Mouse (Mus musculus) kidney, postnatal 4 days (tissue): ENCODE results near the gene Phlda2.

ENCODE experiments used
- DNase-seq, 2 experiments: peaks; one replicate each; pipeline ENCODE4 v3.0.0; 2021; ENCODE audit warnings: mixed read lengths in 2 of 2

The Phlda2 gene

DNA sequence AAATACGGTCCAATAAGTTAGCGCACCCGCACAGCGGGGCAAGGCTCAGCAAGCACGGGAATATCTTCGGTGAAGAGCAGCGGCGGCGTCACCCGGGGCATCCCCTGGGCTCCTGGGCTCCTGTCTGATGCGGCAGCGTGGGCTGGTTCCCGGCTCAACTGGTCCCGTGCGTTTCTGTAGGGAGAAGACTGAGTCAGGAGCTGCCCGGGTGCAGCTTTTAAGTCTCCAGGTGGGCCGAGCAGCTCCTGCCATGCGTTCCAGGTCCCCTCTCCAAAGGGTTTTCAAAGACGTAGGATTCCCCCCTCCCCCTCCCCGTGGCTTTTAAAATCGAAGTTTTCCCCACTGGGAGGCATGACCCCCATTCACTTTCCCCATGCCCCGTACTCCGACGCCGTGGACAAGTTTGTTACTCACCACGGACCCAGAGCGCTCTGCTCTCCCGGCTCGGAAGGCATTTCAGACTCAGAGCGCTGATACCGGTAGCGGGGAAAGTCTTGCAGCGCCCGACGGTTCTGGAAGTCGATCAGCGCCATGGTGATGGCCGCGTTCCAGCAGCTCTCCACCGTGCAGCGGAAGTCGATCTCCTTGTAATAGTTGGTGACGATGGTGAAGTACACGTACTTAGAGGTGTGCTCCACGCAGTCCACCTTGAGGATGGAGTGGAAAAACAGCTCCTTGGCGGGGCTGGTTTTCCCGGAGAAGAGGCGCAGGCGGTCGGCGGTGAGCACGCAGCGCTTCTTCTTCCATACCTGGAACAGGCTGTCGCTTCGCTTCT, 1.1 kb downstream of the Phlda2 start:
- DNase-seq, result peak; percentile 72 to 75

DNA sequence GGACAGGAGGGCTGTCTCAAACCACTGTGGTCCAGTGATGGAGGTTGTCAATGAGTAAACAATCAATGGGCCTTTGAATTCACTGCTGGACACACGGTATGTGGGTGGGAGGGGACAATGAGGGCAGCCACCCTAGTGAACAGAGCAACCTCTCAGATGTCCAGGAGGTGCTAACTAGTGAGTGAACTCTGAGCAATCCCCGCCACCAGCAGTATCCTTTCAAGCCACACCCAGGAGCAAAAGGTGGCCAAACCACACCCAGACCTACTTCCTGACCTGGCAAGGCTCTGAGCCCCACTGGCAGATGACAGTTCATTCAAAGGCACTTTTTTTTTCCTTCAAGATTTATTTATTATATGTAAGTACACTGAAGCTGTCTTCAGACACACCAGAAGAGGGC, 2.0 kb downstream of the Phlda2 start:
- DNase-seq, result peak; percentile 26 to 50

DNA sequence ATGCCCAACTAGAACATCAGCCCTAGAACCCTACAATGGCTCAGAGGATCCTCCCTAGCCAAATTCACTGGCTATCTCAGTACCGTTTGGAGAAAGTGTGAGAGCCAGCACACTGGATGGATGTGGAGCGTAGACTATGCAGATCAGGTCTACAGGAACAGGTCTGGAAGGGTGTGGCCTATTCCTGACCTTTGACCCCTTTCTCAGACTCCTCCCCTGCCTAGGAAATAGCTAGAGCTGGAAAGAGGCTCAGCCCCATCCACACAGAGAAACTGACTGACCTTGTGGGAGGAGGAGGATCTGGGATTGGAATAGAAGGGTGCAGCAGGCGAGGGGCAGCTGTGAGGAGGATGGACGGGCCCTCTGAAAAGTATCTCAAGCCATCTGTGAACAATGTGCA, 4.4 kb downstream of the Phlda2 start:
- DNase-seq, result no peak

DNA sequence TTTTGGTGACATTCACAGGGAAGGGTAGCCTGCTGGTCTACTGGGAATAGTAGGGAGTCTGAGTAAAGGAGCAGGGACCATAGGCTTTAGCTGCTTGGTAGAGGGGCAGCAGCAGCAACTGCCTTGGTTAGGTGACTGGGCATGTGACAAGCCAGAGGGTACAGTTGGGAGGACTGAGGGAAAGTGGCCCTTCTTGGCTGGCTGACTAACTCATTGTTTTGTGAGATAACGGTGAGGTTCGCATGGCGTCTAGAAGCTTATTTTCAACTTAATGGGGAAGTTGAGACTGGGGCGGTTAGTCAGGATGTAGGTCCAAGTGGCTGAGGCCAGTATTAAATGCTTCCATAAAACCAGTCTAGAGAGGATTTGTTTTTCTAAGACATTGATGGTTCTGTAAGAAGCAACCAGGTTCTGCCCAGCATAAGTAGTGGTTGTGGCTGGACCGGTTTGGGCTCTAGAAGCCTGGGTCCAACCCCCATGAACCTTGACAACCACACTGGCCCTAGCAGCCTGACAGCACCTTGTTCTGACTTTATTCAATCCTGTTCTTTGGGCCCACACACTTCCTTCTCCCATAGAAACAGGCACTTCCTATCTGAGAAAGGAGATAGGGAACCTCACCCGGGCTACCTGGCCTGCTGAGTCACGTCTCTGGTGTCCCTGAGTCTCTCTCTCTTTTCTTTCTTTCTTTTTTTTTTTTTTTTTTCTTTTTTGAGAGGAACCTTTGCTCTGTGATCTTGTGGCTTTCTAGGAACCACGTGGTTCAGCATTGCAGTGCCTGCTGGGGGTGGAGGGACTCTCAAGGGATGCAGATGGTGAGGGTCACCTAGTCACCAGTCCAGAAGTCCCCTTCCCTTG, 7.6 kb downstream of the Phlda2 start:
- DNase-seq, result no peak

DNA sequence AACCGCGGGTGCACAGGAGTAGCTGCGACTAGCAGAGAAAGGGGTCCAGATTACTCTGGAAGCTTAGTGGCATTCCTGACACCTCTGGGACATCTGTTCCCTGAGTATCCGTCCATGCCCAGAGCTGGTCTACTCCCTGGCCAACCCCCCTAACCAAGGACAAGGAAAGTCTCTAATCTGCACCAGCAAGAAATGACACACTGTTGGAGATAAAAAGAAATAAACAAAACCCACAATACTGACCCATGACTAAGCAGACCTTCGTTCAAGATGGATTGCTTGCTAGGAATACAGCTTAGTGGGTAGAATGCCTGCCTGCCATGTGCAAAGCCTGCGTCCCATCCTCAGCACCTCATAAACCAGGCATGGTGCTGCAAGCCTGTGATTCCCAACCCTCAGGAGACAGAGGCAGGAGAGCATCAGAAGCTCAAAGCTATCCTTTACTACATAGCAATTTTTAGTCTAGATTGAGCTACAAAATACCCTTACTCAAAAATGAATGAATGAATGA, 9.3 kb downstream of the Phlda2 start:
- no peak for DNase-seq

DNA sequence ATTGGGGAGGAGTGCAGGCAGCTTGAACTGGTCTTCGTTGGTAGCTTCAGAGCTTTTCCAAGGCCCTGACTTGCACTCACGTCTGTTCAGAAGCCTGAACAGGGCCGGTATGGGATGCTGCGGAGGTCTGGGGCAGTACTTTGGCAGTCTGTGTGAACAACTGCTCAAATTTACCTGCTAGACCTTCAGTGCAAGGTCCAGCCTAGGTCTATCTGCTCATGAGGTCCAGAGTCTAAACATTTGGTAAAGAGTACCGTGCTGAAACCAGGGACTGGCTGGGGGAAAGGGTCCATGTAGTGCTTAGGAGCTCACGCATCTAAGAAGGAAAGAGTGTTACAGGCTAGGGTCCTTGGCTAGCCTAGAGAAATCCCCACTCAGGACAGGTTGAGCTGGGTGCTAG, 13.2 kb downstream of the Phlda2 start:
- DNase-seq, result no peak

DNA sequence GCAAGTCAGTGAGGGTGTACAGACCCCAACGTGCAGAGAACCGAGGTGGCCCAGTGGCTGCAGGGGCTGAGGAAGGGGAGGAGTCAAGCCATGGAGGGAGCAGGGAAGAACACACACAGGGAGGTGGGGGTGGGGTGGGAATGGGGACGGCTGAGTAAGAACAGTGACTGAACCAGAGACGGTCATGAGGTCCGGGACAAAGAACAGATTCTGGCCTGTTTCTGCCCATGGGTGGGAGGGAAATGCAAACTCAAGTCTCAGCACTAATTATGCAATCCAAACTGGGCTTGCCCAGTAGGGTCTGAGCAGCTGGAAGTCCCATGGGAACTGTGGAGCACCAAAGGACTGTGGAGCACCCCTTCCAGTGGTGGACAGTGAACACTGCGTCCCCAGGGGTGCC, 20.4 kb downstream of the Phlda2 start:
- DNase-seq, result no peak

DNA sequence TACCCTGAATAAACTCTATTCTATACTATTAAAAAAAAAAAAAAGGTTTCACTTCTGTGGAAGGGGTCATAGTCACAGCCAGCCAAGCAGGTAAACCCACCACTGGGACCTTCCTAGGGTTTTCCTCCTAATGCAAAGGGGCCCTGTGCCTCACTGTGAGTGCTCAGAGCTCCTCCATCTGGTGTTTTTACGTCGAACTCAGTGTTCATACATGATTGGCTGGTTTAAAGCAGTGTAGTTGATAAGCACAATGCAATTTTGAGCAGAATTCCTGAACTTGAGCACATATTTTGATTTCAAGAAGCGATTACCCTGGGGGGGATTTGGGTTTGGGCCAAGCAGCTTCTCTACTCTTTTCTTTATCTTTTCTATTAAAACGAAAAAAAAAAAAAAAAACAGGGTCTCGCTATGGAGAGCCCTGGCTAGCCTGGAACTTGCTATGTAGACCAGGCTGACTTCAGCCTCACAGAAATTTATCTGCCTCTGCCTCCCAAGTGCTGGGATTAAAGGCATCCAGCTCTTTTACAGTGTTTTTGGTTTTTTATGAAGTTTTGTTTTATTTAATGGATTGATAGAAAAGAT, 21.1 kb downstream of the Phlda2 start:
- DNase-seq, result no peak

DNA sequence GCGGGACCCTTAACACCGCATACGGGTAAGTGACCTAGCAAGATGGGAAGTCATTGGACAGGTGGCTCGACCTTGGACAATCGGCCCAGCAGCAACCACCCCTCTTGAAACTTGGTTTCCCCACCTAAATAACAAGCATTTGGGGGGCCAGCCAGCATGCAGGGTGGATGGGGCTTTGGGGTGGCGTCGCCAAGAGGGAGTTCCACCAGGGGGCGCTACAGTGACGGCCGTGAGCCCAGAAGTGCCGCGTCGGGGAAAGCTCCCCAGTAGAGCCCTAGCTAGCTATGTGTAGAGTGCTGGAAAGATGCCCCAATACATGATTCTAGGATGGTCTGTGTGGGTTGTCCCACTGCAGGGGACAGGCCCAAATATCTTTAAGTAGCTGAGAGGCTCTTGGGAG, 22.5 kb downstream of the Phlda2 start:
- peak; percentile 83 to 84 for DNase-seq

DNA sequence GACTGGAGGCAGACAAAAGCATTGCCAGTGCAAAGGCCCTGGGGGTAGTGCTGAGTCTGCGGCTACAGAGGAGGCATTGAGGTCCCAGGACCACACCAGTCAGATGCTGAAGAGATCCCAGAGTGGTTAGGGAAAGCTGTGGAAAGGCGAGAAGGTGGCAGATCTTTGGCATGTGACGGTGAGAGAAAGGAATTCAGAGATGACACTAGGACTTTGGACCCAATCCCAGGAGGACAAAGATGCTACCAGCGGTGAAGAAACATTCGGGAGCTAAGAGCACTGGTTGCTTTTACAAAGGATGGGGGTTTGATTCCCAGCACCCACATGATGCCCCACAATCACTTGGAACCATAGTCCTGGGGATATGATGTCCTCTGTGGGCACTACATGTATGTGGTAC, 25.1 kb downstream of the Phlda2 start:
- no peak for DNase-seq

DNA sequence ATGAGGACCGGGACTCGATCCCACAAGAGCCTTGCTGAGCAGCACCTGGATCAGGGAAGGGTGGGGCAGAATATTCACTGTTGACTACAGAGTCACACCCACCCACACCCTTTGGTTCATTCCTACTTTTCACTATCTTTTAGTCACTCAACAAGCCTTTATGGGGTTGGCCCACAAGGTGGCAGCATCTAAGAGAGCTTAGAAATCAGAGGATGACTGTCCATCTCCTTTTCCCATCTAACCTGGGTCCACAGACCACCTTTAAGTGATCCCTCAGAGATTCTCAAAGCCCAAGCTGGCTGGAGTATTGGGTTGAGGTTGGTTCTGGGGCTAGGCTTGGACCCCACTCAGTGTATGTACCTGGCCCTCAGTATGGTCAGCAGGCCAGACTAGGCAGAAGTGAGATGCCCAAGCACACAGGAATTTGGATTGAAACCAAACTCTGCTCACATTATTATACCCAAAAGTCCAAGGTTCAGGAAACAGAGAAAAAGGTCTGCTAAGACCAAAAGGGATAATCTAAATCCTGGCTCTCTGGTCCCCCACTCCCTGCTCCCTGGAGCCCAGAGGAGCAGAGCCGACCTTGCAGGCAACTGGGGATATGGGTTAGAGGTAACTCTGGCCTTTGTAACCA, 26.1 kb downstream of the Phlda2 start:
- DNase-seq, result no peak

DNA sequence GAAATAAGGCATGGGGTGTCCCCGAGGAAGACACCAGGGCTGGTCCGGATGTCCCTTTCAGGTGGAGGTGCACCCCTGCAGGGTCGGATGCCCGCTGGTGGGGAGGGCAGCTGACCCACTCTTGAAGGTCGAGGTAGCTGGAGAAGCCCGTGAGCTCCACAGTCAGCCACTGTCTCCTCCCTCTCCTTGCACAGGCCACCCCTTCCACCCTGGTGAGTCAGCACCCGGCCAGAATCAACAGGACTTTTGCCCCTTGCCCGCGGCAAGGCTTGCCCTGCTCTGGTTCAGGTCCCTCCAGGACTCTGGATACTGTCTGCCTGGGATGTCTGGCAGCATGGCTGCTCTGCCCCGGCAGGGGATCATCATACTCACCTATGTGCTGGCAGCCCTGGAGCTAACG, 27.1 kb downstream of the Phlda2 start:
- peak; percentile 40 to 67 for DNase-seq

DNA sequence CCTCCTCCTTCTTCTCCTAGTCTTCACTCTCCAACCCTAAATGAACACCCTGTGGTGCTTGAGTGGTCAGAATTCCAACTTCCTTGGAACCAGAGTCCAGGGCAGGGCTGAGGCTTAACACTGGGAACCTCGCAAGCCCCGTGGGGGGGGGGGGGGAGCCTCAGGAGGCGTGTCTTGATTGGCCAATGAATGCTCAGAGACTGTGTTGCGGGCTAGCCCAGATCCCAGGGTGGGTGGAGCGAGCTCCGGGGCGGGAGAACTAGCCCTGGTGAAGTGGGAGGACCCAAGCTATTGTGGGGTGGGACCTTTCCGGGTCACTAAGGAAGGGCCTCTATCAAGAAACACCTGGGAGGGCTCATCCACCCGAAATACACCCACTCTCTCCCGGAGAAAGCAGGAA, 28.1 kb downstream of the Phlda2 start:
- peak; percentile 30 to 58 for DNase-seq

DNA sequence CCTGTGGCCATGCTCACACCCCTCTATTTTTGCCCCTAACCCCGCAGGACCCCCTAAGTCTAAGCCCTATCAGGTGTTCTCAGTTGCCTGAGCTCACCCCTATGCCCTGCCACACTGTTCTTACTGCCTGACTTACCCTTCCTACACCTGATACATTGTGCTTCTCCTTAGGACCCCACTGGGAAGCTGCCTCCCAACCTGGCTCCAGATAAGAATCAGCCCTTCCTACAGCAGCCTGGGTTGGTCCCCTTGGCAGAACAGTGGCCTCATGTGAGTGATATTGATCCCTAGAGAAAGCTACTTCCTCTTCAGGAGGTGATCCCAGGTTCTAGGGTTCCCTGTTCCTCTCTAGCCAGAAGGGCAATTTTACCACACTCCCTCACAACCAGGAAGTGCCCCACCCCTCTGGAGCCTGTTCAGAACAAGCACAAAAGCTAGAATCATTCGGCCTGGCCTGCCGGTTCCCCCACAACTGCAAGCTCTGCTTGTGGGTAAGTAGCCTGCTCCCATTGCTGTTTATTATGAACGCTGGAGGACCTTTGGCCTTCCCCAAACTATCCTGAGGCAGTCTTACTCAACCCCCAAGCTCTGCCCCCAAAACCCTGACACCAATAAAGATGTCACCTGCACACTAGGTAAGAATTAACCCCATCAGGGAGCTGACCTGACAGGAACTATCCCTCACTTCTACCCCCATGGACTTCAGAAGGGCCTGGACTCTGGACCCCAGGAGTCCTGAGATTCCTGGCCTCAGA, 29.4 kb downstream of the Phlda2 start, which contains the start of gene Slc22a18:
Gene Slc22a18 (plus strand): TSS at position 390 of the 755 bp plus-strand sequence.
- DNase-seq, result peak; percentile 47 to 68

DNA sequence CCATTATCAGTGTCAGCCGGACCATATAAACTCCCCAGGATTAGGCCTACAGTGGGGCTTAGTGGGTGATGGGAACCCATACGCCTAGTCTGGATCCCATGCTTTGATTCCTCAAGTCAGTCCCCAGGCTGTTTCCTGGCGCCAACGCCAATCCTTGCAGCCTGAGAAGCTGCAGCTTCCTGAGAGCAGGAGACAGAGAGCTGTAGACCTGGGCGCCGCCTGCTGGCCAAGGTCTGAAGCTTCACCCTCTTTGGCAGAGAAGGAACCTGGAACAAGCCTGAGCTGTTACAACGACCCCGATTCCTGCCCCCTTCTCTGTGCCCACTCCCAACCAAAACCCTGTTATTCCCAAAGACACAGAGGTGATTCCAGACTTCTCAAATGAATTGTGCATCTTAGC, 33.0 kb downstream of the Phlda2 start:
- peak; percentile 90 to 91 for DNase-seq

DNA sequence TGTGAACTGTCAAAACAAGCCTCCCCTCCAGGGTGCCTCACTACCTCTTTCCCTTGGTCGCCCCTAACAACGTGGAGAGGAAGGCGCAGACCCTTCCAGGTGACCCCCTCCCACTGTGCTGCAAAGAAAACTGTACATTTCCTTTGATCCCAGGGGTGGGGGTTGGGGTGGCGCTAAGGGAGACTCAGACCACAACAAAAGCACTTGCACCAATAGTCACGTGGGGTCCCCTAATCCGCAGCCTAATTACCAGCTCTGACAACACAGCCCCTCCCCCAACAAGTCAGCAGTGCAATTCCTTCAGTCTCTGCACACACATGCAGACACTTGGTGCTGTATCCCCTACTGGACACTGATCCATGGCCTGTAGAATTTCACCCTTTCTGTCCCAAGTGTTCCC, 35.2 kb downstream of the Phlda2 start:
- DNase-seq, result no peak

DNA sequence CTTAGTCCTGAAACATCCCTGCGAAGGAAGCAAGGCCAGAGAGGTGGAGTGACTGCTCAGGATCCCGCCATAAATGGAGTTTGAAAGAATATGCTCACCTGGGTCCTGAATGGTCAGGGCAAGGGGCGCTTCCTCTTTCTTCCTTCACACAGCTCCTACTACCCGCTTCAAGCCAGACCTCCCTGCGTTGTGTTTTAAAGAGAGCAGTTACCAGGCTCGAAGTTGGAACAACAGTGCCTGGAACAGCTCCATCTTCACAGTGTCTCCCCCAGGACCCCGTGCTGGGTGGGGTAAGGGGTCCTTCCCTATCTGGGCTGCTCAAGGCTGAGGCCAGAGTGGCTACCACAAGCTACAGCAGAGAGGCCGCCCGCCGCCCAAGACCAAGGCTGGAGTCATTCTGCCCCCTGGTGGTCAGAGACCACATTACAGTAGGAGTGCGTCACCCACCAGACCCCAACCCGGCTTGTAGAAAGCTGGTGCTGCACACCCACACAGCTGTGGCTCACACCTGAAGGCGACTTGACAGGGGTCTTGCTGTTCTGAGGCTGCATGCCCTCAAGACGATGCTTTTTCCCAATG, 36.8 kb downstream of the Phlda2 start:
- peak; percentile 91 for DNase-seq

DNA sequence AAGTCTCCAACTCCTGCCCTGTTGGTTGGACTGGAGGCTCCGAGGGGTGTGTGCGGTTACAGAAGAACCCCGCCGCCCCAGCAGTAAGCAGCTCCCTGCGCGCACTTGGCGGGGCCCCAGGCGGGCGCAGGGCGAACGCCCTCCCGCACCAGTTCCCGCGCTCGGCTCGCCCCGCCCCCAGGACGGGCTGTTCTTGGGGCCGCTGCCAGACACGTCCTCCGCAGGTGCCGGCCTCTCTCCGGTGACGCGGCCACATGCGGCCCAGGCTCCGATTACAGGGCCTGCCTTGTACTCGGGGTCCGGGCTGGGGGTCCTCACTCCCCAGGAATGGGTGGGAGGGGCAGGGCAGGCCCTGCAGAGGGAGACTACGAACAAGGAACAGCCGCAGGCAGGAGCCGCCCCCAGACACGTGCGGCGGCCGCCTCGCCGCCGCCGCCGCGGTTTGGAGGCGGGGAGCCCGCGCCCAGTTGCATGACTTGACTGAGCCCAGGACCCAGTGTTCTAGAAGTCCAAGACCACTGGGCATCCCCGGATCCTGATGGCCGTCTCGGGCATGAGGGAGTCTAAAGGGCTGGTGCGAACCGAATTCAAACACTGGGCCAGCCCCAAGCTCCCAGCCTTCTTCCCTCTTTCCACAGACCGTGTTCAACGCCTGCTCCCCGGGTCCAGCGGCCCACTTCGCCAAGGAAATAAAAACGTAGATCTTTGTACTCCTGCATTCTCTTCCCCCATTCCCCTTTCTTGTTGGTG, 38.0 kb downstream of the Phlda2 start:
- peak; percentile 70 to 78 for DNase-seq

DNA sequence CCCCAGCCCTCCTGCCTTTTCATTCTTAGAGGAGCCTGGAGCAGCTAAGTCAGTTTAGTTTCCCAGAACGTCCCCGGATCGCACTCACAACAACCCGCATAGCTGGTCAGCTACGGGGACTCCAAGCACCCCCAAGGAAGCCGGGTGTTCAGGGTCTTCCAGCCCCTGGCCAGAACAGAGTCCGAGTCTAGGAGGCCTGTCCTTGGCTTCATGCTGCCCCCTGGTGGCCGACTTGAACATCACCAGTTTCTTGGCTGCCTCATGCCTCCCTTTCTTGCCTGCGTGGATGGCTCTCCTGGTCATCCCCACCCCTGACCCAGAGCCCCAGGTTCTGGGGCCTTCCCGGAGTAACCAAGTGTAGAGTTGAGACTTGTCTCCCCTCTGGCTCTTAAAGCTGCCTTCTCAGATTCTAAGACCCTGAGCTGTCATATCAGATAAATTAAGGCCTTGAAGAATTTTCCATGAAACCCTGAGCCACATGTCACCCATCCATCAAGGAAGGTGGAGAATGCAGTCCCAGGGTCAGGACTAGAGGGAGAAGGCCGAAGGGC, 39.0 kb downstream of the Phlda2 start:
- peak; percentile 88 to 89 for DNase-seq

DNA sequence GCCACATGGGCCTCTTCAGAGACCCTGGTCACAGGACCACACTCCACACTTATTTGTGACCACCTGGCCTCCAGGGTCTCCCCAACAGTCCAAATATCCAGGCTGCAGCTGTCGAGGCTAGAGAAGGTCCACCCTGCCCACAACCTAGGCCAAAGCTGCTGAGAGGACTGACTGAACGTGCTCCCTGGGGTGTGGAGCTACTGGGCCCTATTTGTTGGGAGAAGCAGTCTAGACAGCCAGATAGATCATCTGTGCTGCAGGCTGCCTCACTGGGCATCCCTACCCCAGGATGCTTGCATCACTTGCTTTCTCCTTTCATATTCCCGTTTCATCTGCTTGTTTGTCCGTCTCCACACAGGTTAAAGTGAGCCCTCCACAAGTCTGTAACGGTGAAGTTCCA, 40.4 kb downstream of the Phlda2 start:
- DNase-seq, result no peak

DNA sequence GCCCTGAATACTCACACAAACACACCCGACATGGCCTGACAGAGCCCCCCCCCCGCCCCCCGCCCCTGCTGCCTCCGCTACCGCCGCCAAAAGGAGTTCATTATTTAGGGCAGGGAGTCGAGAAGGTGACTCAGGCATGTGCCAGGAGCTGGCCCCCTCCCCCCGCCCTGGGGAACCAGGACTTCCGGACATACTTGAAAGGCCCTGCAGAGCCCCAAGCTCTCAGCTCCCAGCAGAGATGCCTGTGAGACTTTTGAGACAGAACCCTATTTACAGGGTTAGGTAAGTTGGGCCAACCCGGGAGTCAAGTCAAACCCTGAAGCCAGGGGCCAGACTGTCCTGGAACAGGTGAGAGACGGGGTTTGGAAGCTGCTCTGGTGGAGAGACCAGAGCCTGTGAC, 41.0 kb downstream of the Phlda2 start:
- peak in 1 of 2 experiments; percentile 45 for DNase-seq
